16 mouse cellular contexts compared by ENCODE assay signal in the genomic region with DNA sequence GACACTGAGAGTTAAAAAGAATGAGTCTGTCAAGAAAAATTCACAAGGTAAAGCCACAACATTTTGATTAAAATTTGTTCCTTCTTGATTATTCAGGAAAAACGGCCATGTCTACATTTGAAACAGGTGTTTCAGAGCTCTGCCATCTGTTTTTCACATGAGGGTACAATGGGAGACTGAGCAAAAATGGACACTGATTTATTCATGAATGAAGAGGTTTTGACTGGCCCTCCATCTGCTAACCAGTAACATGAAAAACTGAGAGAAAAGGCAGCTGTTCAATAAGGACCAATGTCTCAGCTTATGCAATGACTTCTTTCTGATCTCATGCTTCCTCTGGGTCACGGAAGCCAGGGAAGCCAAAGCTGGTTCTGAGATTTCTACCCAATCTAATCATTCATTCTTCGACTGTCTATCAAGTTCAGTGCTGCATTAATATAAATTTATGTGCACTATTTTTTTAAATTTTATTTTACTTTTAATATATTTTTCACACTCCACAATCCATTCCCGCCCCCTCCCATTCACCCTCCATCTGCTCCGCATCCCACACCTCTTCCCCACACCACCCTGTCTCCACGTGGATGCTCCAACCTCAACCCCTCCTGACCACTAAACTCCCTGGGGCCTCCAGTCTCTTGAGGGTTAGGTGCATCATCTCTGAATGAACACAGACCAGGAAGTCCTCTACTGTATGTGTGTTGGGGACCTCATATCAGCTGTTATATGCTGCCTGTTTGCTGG.
A peak's percentile ranks its signal among the peaks of the same experiment; 100 is the strongest.
DNase-seq lines count a peak whose midpoint lies in the region; ATAC-seq lines count a peak whose summit lies in the region.
"Had no signal": no experiment of that assay in that cellular context is flagged by ENCODE, and none has a peak within 500 bp of the region (broad histone marks: within the 10 kb centered on the region; RNA-seq: fewer than 3 reads in every experiment).

No protein-coding gene starts in this region.

- ATAC-seq in hindbrain, embryonic 11.5 days (ENCODE audit: low FRiP score): peak; percentile 79
- ATAC-seq in hindbrain, embryonic 14.5 days (ENCODE audit: low FRiP score): no peak; the same call in 1 of the 2 replicates
- no peak for ATAC-seq in intestine, embryonic 16.5 days

- no peak overlapping the region for H3K4me3 ChIP-seq in hindbrain, embryonic 11.5 days (ENCODE audit: low read depth, low read length)
- H3K4me3 ChIP-seq in hindbrain, embryonic 10.5 days: no peak overlapping the region
- no peak overlapping the region for H3K4me3 ChIP-seq in hindbrain, embryonic 14.5 days (replicated peaks; ENCODE audit: low read length)
- no peak overlapping the region for H3K4me3 ChIP-seq in intestine, embryonic 16.5 days (ENCODE audit: low read length)
- H3K4me3 ChIP-seq: heart, embryonic 13.5 days had no signal

- no peaks in the 10 kb centered on the region for H3K27me3 ChIP-seq in hindbrain, embryonic 11.5 days (ENCODE audit: control insufficient read depth, insufficient read depth, low read length)
- no peaks in the 10 kb centered on the region for H3K27me3 ChIP-seq in hindbrain, embryonic 10.5 days (ENCODE audit: insufficient read depth, poor library complexity, severe bottlenecking)
- H3K27me3 ChIP-seq in hindbrain, embryonic 14.5 days (ENCODE audit: control insufficient read depth, insufficient read depth, low read length): no peaks in the 10 kb centered on the region
- no peaks in the 10 kb centered on the region for H3K27me3 ChIP-seq in intestine, embryonic 16.5 days (replicated peaks; ENCODE audit: control insufficient read depth, insufficient read depth, low read length)
- H3K27me3 ChIP-seq: heart, embryonic 13.5 days had no signal

- no peak overlapping the region for H3K4me2 ChIP-seq in hindbrain, embryonic 11.5 days (replicated peaks; ENCODE audit: low read depth, low read length)
- H3K4me2 ChIP-seq in hindbrain, embryonic 14.5 days (replicated peaks): no peak overlapping the region
- no peak overlapping the region for H3K4me2 ChIP-seq in intestine, embryonic 16.5 days (ENCODE audit: low read depth, low read length)
- H3K4me2 ChIP-seq: heart, embryonic 13.5 days; liver, embryonic 11.5 days had no signal

- H3K27ac ChIP-seq in hindbrain, embryonic 11.5 days (ENCODE audit: low read depth, low read length): no peak overlapping the region
- H3K27ac ChIP-seq in hindbrain, embryonic 10.5 days: no peak overlapping the region
- no peak overlapping the region for H3K27ac ChIP-seq in hindbrain, embryonic 14.5 days
- H3K27ac ChIP-seq in intestine, embryonic 16.5 days (ENCODE audit: low read length): no peak overlapping the region
- H3K27ac ChIP-seq: heart, embryonic 13.5 days had no signal

- no peaks in the 10 kb centered on the region for H3K36me3 ChIP-seq in hindbrain, embryonic 11.5 days (ENCODE audit: control insufficient read depth, insufficient read depth, low read length)
- H3K36me3 ChIP-seq in hindbrain, embryonic 10.5 days: no peaks in the 10 kb centered on the region
- no peaks in the 10 kb centered on the region for H3K36me3 ChIP-seq in hindbrain, embryonic 14.5 days (replicated peaks; ENCODE audit: control insufficient read depth, insufficient read depth)
- H3K36me3 ChIP-seq in intestine, embryonic 16.5 days (ENCODE audit: control insufficient read depth, insufficient read depth, low read length): no peaks in the 10 kb centered on the region
- H3K36me3 ChIP-seq: heart, embryonic 13.5 days had no signal

- no peak overlapping the region for H3K9ac ChIP-seq in hindbrain, embryonic 11.5 days (ENCODE audit: low read depth, low read length)
- no peak overlapping the region for H3K9ac ChIP-seq in hindbrain, embryonic 14.5 days
- no peak overlapping the region for H3K9ac ChIP-seq in intestine, embryonic 16.5 days (ENCODE audit: low read depth, low read length)
- H3K9ac ChIP-seq: heart, embryonic 13.5 days had no signal

- 67% methylated on average over 6 of the region's 6 CpGs for WGBS in hindbrain, embryonic 11.5 days
- 70% methylated on average over 6 of the region's 6 CpGs for WGBS in hindbrain, embryonic 10.5 days
- WGBS in hindbrain, embryonic 14.5 days: 68% methylated on average over 6 of the region's 6 CpGs
- WGBS in intestine, embryonic 16.5 days: 82% methylated on average over 6 of the region's 6 CpGs

- DNase-seq in hindbrain, embryonic 11.5 days (ENCODE audit: low spot score): peak; percentile 10
- no peak for DNase-seq in hindbrain, embryonic 10.5 days (ENCODE audit: low spot score)
- DNase-seq in brain, adult 2 months (ENCODE audit: low read depth, low spot score): peak; percentile 14
- peak; percentile 32 for DNase-seq in embryo, embryonic 11 days
- DNase-seq in hindbrain, embryonic 14.5 days (ENCODE audit: low spot score): peak; percentile 36
- DNase-seq in cerebellum, adult 11-12 months: no peak
- no peak for DNase-seq in cerebellum, adult 11 months
- DNase-seq: cerebellum, adult 9-10 months; gastrocnemius, postnatal 36 days; heart, postnatal 4 days; kidney, adult 2 months; kidney, postnatal 4 days; thymus, adult 2 months had no signal

- no peaks in the 10 kb centered on the region for H3K9me3 ChIP-seq in hindbrain, embryonic 11.5 days (ENCODE audit: control insufficient read depth, low read length)
- no peaks in the 10 kb centered on the region for H3K9me3 ChIP-seq in hindbrain, embryonic 10.5 days
- H3K9me3 ChIP-seq in hindbrain, embryonic 14.5 days (ENCODE audit: control insufficient read depth, low read length): no peaks in the 10 kb centered on the region
- H3K9me3 ChIP-seq in intestine, embryonic 16.5 days (ENCODE audit: control insufficient read depth, low read length): no peaks in the 10 kb centered on the region
- H3K9me3 ChIP-seq: heart, embryonic 13.5 days had no signal

- H3K4me1 ChIP-seq in hindbrain, embryonic 11.5 days (replicated peaks; ENCODE audit: control insufficient read depth, insufficient read depth, low read length): no peaks in the 10 kb centered on the region
- no peaks in the 10 kb centered on the region for H3K4me1 ChIP-seq in hindbrain, embryonic 10.5 days (replicated peaks)
- no peaks in the 10 kb centered on the region for H3K4me1 ChIP-seq in hindbrain, embryonic 14.5 days (replicated peaks; ENCODE audit: control insufficient read depth, insufficient read depth, low read length)
- H3K4me1 ChIP-seq in intestine, embryonic 16.5 days (ENCODE audit: control insufficient read depth, insufficient read depth, low read length): no peaks in the 10 kb centered on the region
- H3K4me1 ChIP-seq: heart, embryonic 13.5 days had no signal

Comparison
In these comparisons a context has a peak if more than half of its experiments do, and no peak if none do; other contexts are left out.
1. DNase-seq: peak in hindbrain, embryonic 11.5 days (single experiment), brain, adult 2 months (single experiment), embryo, embryonic 11 days (single experiment) and hindbrain, embryonic 14.5 days (single experiment); none in hindbrain, embryonic 10.5 days (single experiment), cerebellum, adult 11-12 months (single experiment) and cerebellum, adult 11 months (single experiment).